Mouse (Mus musculus): ENCODE measurements around the gene Rab11fip3. TPM values are rescaled to one million over a fixed set of nuclear protein-coding genes. Genes with fewer than 3 reads are reported as not detected.
"Not testable (repeated sequence)": the region's sequence is repeated elsewhere in the genome, so short reads cannot be mapped to it uniquely, and the experiment has no call there.

Gene Rab11fip3
- polyA plus RNA-seq, 1 experiment: 5.7 TPM

- H3K27ac ChIP-seq (replicated peaks; ENCODE audit: low read depth, low read length): no peak overlapping the region
- H3K4me3 ChIP-seq (ENCODE audit: insufficient read depth, low read depth, low read length): no peak overlapping the region
- H3K4me1 ChIP-seq (ENCODE audit: control insufficient read depth, insufficient read depth, insufficient read length, low read length): no peaks in the 10 kb centered on the region
Measured at GRCm38 (mm10) chr17:26057278-26057677, 12.1 kb downstream of the Rab11fip3 start.

DNA sequence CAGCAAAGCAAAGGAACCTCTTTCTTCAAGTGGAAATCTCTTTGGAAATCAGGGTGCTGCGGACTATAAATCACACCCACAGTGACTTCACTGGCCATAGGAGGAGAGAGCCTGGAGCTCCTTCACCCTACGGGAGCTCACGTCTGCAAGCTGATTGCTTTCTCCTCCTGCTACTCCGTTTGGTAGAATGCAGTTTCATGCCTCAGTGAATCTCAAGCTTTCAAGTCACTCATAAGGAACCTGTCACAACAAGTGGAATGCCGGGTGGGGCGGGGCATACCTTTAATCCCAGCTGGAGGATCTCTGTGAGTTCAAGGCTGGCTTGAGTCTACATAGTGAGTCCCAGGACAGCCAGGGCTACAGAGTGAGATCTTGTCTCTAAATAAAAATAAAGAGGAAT lies 14.2 kb downstream of the Rab11fip3 start:
- Histone ChIP-seq H3K4me3 (ENCODE audit: insufficient read depth, low read depth, low read length) (no peak overlapping the region), H3K4me1 (ENCODE audit: control insufficient read depth, insufficient read depth, insufficient read length, low read length) (no peaks in the 10 kb centered on the region), H3K27ac (replicated peaks; ENCODE audit: low read depth, low read length) (no peak overlapping the region)

- no peaks in the 10 kb centered on the region for H3K4me1 ChIP-seq (ENCODE audit: control insufficient read depth, insufficient read depth, insufficient read length, low read length)
- H3K27ac ChIP-seq (replicated peaks; ENCODE audit: low read depth, low read length): no peak overlapping the region
- no peak overlapping the region for H3K4me3 ChIP-seq (ENCODE audit: insufficient read depth, low read depth, low read length)
Measured at GRCm38 (mm10) chr17:26054133-26054845, 15.1 kb downstream of the Rab11fip3 start.

GRCm38 (mm10) chr17:26052706-26053105 lies 16.6 kb downstream of the Rab11fip3 start:
- Histone ChIP-seq H3K4me3 (ENCODE audit: insufficient read depth, low read depth, low read length) (no peak overlapping the region), H3K27ac (replicated peaks; ENCODE audit: low read depth, low read length) (no peak overlapping the region), H3K4me1 (ENCODE audit: control insufficient read depth, insufficient read depth, insufficient read length, low read length) (no peaks in the 10 kb centered on the region)

- no peak overlapping the region for H3K27ac ChIP-seq (replicated peaks; ENCODE audit: low read depth, low read length)
- no peaks in the 10 kb centered on the region for H3K4me1 ChIP-seq (ENCODE audit: control insufficient read depth, insufficient read depth, insufficient read length, low read length)
- no peak overlapping the region for H3K4me3 ChIP-seq (ENCODE audit: insufficient read depth, low read depth, low read length)
Measured at GRCm38 (mm10) chr17:26052074-26052473, 17.3 kb downstream of the Rab11fip3 start.

GRCm38 (mm10) chr17:26048118-26048517 lies 21.2 kb downstream of the Rab11fip3 start:
- Histone ChIP-seq H3K27ac (replicated peaks; ENCODE audit: low read depth, low read length) (no peak overlapping the region), H3K4me1 (ENCODE audit: control insufficient read depth, insufficient read depth, insufficient read length, low read length) (peaks cover 2% of the 10 kb centered on the region; the same call in 1 of the 2 replicates), H3K4me3 (ENCODE audit: insufficient read depth, low read depth, low read length) (no peak overlapping the region)

DNA sequence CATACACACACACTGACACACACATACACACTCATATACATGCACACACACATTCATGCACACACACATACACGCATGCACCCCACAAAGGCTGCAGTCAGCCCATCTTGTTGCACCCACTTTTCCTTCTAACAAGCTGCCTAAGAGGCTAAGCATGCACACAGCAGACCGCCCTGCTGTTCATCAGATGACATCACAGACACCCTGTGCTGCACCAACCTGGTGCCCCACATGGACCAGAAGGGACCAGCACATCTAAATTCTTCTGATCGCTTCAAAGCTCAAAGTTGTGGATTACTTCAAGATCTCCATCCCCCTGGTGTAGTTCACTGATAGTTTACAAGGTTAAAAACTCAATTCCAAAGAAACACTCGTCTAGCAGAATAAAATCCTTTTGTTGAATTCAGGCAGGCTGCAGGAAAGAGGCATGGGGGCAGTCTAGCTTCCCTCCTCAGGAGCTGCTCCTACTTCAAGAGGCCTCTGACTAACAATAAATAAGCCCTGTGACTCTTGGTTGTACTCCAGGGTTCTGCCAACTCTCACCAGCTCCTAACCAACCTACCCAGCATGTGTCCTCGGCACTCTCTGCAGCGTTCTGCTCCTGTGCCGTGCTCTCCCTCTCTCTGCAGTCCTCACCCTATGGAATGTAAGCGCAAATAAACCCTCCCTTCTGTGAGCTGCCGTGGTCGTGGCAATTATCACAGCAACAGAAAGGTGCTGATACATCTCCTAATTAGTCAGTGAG lies 22.9 kb downstream of the Rab11fip3 start:
- no peak overlapping the region for H3K27ac ChIP-seq (replicated peaks; ENCODE audit: low read depth, low read length)
- no peak overlapping the region for H3K4me3 ChIP-seq (ENCODE audit: insufficient read depth, low read depth, low read length)

GRCm38 (mm10) chr17:26045285-26045684 lies 24.1 kb downstream of the Rab11fip3 start:
- Histone ChIP-seq H3K4me1 (ENCODE audit: control insufficient read depth, insufficient read depth, insufficient read length, low read length) (peaks cover 2% of the 10 kb centered on the region; the same call in 1 of the 2 replicates), H3K27ac (replicated peaks; ENCODE audit: low read depth, low read length) (no peak overlapping the region), H3K4me3 (ENCODE audit: insufficient read depth, low read depth, low read length) (no peak overlapping the region)

More for the DNA sequence above, 22.9 kb downstream of the Rab11fip3 start:
- peaks cover 2% of the 10 kb centered on the region; the same call in 1 of the 2 replicates for H3K4me1 ChIP-seq (ENCODE audit: control insufficient read depth, insufficient read depth, insufficient read length, low read length)

DNA sequence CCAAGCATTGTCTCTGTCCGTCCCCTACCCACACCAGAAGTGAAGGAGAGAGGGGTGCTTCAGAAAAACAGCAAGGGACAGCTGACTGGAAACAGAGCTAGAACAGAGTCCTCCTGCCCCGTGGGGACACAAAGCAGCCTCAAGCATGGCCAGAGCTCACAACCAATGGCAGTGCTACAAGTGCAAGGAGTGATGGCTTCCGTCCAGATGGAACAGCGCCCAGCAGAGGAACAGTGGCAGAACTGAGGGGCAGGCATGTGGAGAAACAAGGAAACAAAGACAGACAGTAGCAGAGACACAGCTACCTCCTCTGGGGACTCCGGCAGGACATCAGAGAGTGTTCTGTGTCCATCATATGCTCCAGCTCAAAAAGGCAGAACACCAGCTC lies 26.1 kb downstream of the Rab11fip3 start:
- Histone ChIP-seq H3K4me1 (ENCODE audit: control insufficient read depth, insufficient read depth, insufficient read length, low read length) (peaks cover 2% of the 10 kb centered on the region; the same call in 1 of the 2 replicates), H3K4me3 (ENCODE audit: insufficient read depth, low read depth, low read length) (no peak overlapping the region), H3K27ac (replicated peaks; ENCODE audit: low read depth, low read length) (no peak overlapping the region)

DNA sequence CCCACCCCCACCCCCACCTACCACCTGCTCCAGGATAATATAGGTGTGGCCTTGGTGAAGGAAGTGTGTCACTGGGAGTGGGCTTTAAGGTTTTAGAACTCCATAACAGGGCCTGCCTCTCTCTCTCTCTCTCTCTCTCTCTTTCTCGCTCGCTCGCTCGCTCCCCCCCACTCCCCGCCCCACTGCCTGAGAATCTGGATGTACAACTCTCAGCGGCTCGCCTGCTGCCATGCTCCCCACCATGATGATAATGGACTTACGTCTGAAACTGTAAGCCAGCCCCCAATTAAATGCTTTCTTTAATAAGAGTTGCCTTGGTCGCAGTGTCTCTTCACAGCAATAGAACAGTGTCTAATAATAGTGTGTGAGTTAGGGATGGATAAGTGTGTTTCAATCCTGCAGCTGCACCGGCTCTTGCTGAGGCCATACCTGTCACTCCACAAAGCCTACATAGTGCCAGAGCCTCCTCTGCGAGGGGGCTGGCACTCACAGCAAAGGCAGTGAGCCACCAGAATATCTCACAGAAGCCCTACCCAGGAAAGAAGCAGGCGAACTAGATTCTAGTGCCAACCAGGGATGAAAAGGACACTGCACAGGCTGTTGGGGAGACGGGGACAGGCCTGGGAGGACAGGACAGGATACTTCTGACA lies 26.6 kb downstream of the Rab11fip3 start:
- H3K4me1 ChIP-seq (ENCODE audit: control insufficient read depth, insufficient read depth, insufficient read length, low read length): peaks cover 2% of the 10 kb centered on the region; the same call in 1 of the 2 replicates
- no peak overlapping the region for H3K4me3 ChIP-seq (ENCODE audit: insufficient read depth, low read depth, low read length)
- H3K27ac ChIP-seq (replicated peaks; ENCODE audit: low read depth, low read length): no peak overlapping the region

- no peak overlapping the region for H3K4me3 ChIP-seq (ENCODE audit: insufficient read depth, low read depth, low read length)
- H3K4me1 ChIP-seq (ENCODE audit: control insufficient read depth, insufficient read depth, insufficient read length, low read length): peaks cover 2% of the 10 kb centered on the region; the same call in 1 of the 2 replicates
- H3K27ac ChIP-seq (replicated peaks; ENCODE audit: low read depth, low read length): no peak overlapping the region
Measured at GRCm38 (mm10) chr17:26041111-26041802, 28.1 kb downstream of the Rab11fip3 start.

- H3K4me3 ChIP-seq (ENCODE audit: insufficient read depth, low read depth, low read length); H3K27ac ChIP-seq (replicated peaks; ENCODE audit: low read depth, low read length); H3K4me1 ChIP-seq (ENCODE audit: control insufficient read depth, insufficient read depth, insufficient read length, low read length): not testable (repeated sequence)
Measured at GRCm38 (mm10) chr17:26040711-26041110, 28.6 kb downstream of the Rab11fip3 start.

DNA sequence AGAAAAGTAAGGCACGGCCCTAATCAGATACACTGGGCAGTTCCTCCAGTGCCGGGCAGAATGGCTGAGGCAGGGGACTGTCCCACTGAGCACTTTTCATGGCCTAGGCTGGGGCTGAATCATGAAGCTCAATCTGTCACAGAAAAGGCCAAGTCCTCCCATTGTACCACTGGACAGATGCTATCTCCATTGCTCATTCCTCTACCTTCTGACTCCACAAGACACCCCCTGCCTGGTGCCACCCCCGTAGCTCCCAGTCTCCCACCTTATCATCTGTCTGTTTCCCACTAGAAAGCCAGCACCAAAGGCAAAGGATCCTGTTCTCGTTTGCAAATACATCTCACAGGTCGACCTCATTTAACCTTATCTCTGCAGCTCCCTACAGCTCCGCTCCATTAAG lies 37.3 kb downstream of the Rab11fip3 start:
- Histone ChIP-seq H3K4me3 (ENCODE audit: insufficient read depth, low read depth, low read length) (no peak overlapping the region), H3K27ac (replicated peaks; ENCODE audit: low read depth, low read length) (no peak overlapping the region), H3K4me1 (ENCODE audit: control insufficient read depth, insufficient read depth, insufficient read length, low read length) (no peaks in the 10 kb centered on the region)

DNA sequence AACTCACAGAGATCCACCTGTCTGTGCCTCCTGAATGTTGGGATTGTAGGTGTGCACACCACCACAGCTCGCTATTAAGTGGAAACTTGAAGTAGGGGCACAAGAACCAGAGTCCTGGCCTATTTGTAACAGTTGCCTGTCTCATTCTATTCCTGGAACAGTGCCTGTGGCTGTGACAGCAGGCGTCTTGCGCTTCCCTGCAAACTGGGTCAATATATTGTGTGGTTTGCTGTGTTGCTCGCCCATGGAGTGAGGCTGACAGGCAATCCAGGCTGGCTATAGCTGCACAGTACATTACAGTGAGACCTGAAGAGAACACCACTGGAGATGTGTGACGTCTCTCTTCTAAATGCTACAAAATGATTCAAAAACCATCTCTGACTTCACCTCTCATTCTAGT lies 37.8 kb downstream of the Rab11fip3 start:
- Histone ChIP-seq H3K27ac (replicated peaks; ENCODE audit: low read depth, low read length) (no peak overlapping the region), H3K4me3 (ENCODE audit: insufficient read depth, low read depth, low read length) (no peak overlapping the region), H3K4me1 (ENCODE audit: control insufficient read depth, insufficient read depth, insufficient read length, low read length) (no peaks in the 10 kb centered on the region)

DNA sequence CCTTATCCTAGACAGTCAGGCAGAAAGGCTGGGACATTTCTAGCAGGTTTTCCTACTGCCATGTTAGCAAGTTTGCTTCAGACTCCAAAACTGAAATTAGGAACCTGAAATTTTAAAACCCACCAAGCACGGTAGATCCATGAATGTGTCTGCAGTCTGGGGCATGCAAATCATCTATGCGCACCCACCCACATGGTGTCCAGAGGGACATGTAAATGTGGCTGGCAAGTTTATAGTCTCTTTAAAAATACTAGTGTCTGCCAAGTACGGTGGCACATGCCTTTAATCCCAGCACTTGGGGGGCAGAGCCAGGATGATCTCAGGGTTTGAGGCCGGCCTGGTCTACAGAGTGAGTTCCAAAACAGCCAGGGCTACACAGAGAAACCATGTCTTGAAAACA lies 41.1 kb downstream of the Rab11fip3 start:
- no peaks in the 10 kb centered on the region for H3K4me1 ChIP-seq (ENCODE audit: control insufficient read depth, insufficient read depth, insufficient read length, low read length)
- H3K4me3 ChIP-seq (ENCODE audit: insufficient read depth, low read depth, low read length): no peak overlapping the region
- H3K27ac ChIP-seq (replicated peaks; ENCODE audit: low read depth, low read length): no peak overlapping the region
